Mouse (Mus musculus): ENCODE data around the gene Gp1bb. TPM values are rescaled to one million over a fixed set of nuclear protein-coding genes. Genes with fewer than 3 reads are reported as not detected.
A peak's percentile ranks its signal among the peaks of the same experiment; 100 is the strongest.

The Gp1bb gene
- polyA plus RNA-seq (2015; fragmentation: Nextera tagmentation; extraction: Ambion mirVana) = 2.0 and 2.2 TPM in 2 replicates

DNA sequence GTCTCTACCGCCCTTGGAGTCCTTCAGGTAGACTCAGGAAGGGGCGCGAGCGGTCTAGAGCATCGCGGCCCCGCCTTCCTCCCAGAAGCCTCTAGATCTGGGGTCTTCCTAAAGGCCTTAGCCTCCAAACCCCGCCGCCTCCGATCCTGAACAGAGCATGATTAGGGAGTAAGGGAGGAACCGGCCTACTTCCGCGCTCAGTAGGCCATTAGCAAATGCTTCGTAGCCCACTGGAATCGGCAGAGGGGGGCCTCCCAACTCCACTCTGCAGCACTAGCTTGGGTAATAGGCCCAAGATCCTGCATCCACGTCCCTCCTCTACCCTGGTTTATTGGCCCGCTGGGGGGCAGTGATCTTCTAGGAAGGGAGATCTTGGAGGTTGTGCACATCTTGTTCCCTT lies at the start of gene Gp1bb:
Gene Gp1bb, minus strand, starts transcription at position 385 of the 400 bp plus-strand sequence.
- WGBS = 34% methylated on average over 17 of the region's 17 CpGs
- no peaks in the 10 kb centered on the region; the same call in 1 of the 2 replicates for H3K36me3 ChIP-seq (ENCODE audit: control insufficient read depth, insufficient read depth, low read length)
- no peak within 1 kb of the TSS for H3K27ac ChIP-seq (ENCODE audit: low read length)
- peaks cover 80% of the 10 kb centered on the region for H3K27me3 ChIP-seq (ENCODE audit: control insufficient read depth, insufficient read depth, low read depth, low read length)
- peak within 1 kb of the TSS; percentile 55 for H3K4me3 ChIP-seq (ENCODE audit: low read length)
- no peak for ATAC-seq (ENCODE audit: low read depth)
- H3K9ac ChIP-seq (ENCODE audit: low read length) = no peak within 1 kb of the TSS
- H3K4me1 ChIP-seq (replicated peaks; ENCODE audit: control insufficient read depth, insufficient read depth, low read length) = peaks cover 26% of the 10 kb centered on the region
- H3K9me3 ChIP-seq (ENCODE audit: control insufficient read depth, low read length) = no peaks in the 10 kb centered on the region
- peak within 1 kb of the TSS; percentile 96 for H3K4me2 ChIP-seq (ENCODE audit: low read depth, low read length)

GRCm38 (mm10) chr16:18669914-18670313 lies 47.7 kb upstream of the Gp1bb start:
- 61% methylated on average over 6 of the region's 6 CpGs for WGBS
- H3K27ac ChIP-seq (ENCODE audit: low read length) = no peak overlapping the region

GRCm38 (mm10) chr16:18658597-18658996 lies 36.4 kb upstream of the Gp1bb start:
- WGBS = 61% methylated on average over 4 of the region's 4 CpGs
- ATAC-seq (ENCODE audit: low read depth) = no peak
- Histone ChIP-seq H3K27ac (ENCODE audit: low read length) (no peak overlapping the region), H3K9me3 (ENCODE audit: control insufficient read depth, low read length) (no peaks in the 10 kb centered on the region), H3K4me3 (ENCODE audit: low read length) (no peak overlapping the region), H3K36me3 (ENCODE audit: control insufficient read depth, insufficient read depth, low read length) (no peaks in the 10 kb centered on the region), H3K4me2 (ENCODE audit: low read depth, low read length) (no peak overlapping the region), H3K27me3 (ENCODE audit: control insufficient read depth, insufficient read depth, low read depth, low read length) (no peaks in the 10 kb centered on the region), H3K9ac (ENCODE audit: low read length) (no peak overlapping the region), H3K4me1 (replicated peaks; ENCODE audit: control insufficient read depth, insufficient read depth, low read length) (no peaks in the 10 kb centered on the region)

More at GRCm38 (mm10) chr16:18669914-18670313, 47.7 kb upstream of the Gp1bb start:
- H3K4me1 ChIP-seq (replicated peaks; ENCODE audit: control insufficient read depth, insufficient read depth, low read length) = no peaks in the 10 kb centered on the region
- H3K9me3 ChIP-seq (ENCODE audit: control insufficient read depth, low read length) = no peaks in the 10 kb centered on the region
- H3K27me3 ChIP-seq (ENCODE audit: control insufficient read depth, insufficient read depth, low read depth, low read length) = no peaks in the 10 kb centered on the region
- no peaks in the 10 kb centered on the region for H3K36me3 ChIP-seq (ENCODE audit: control insufficient read depth, insufficient read depth, low read length)
- no peak overlapping the region for H3K4me2 ChIP-seq (ENCODE audit: low read depth, low read length)
- no peak for ATAC-seq (ENCODE audit: low read depth)
- H3K4me3 ChIP-seq (ENCODE audit: low read length) = no peak overlapping the region
- no peak overlapping the region for H3K9ac ChIP-seq (ENCODE audit: low read length)

DNA sequence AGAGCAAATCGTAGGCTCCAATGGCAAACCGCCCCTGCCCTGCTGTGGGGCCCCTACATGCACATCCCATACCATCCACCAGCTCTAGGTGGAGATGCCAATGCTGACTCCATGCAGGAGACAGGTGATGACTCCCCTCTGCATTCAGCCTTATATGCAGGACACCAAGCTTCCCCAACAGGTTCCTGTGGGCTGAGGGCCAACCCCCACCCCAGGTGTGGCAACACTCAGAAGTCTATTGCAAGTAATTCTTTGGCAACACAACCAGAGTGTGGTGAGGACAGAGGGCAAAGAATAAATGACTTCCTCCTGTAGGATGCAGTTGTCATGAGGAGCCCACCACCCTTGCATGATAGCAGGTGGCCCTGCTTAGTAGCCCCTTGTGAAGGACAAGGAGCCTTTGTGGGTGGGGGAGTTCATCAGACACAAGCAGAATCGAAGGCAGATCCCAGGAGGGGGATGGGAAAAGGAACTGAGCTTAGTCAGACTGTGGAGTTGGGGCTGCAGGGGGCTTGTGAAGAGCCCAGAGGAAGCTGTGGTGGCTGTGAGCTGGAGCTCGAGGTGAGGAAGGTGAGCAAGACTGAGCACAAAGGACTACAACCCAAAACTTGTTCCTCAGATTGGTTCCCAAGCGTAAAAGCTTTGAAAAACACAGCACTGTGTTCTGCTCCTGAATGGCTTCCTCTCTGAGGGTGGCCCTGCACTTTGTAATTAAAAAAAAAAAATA lies 33.3 kb upstream of the Gp1bb start:
- Histone ChIP-seq H3K27me3 (ENCODE audit: control insufficient read depth, insufficient read depth, low read depth, low read length) (no peaks in the 10 kb centered on the region), H3K9ac (ENCODE audit: low read length) (no peak overlapping the region), H3K4me1 (replicated peaks; ENCODE audit: control insufficient read depth, insufficient read depth, low read length) (no peaks in the 10 kb centered on the region), H3K27ac (ENCODE audit: low read length) (no peak overlapping the region), H3K9me3 (ENCODE audit: control insufficient read depth, low read length) (no peaks in the 10 kb centered on the region), H3K4me2 (ENCODE audit: low read depth, low read length) (no peak overlapping the region), H3K36me3 (ENCODE audit: control insufficient read depth, insufficient read depth, low read length) (no peaks in the 10 kb centered on the region), H3K4me3 (ENCODE audit: low read length) (no peak overlapping the region)
- 67% methylated on average over 5 of the region's 5 CpGs for WGBS
- ATAC-seq (ENCODE audit: low read depth) = no peak

DNA sequence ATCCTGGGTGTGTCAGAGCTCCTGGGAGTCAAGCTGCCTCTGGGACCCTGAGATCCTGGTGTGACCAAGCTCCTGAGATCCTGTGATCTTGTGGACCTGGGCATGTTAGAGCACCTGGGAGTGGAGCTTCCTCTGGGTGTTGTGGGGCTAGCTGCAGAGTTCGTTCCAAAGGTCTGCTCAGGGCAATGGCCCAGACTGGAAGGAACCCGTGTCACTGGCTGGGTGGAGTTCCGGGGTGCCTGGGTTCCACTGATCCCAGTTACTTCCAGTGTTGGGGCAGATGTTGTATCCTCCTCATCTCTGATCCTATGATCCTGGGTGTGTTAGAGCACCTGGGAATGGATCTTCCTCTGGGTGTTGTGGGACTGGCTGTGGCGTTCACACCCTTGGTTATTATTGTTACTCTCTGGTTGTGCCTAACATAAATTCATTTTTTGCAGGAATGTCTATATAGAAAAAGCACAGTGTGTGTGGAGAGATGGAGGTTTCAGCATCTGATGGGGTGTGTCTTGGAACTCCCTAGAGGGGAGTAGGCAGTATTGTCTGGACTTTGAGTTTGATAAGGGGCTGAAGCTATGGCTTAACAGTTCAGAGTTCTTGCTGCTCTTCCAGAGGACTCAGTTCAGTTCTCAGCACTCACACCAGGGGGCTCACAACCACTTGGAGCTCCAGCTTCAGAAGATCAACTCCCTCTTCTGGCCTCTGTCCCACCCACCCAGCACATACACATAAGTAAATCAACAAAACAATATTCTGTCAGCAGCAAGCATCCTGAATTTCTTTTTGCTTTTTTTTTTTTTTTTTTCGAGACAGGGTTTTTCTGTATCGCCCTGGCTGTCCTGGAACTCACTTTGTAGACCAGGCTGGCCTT lies 31.3 kb upstream of the Gp1bb start:
- no peak overlapping the region for H3K4me3 ChIP-seq (ENCODE audit: low read length)
- ATAC-seq (ENCODE audit: low read depth) = no peak

DNA sequence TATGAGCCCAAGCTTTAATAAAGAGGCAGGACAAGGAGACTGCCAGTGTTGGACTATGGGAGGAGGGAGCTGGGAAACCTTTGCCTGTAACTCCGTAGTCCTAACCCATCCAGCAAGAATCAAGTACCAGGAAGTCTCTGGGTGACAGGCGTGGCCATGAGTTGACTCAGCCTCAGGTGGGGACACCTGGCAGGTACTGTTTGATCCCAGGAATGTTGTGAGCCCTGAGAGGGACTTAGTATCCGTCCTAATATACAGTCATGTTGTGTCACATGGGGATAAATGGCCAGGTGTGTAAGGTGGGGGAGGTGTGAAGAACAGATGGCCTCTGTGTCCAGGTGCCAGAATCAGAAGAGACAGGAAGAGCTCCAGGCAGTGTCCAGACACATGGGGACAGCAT lies 26.9 kb upstream of the Gp1bb start:
- Histone ChIP-seq H3K27ac (ENCODE audit: low read length) (no peak overlapping the region), H3K27me3 (ENCODE audit: control insufficient read depth, insufficient read depth, low read depth, low read length) (no peaks in the 10 kb centered on the region), H3K4me3 (ENCODE audit: low read length) (no peak overlapping the region), H3K9ac (ENCODE audit: low read length) (no peak overlapping the region), H3K9me3 (ENCODE audit: control insufficient read depth, low read length) (no peaks in the 10 kb centered on the region), H3K4me1 (replicated peaks; ENCODE audit: control insufficient read depth, insufficient read depth, low read length) (no peaks in the 10 kb centered on the region), H3K4me2 (ENCODE audit: low read depth, low read length) (no peak overlapping the region), H3K36me3 (ENCODE audit: control insufficient read depth, insufficient read depth, low read length) (no peaks in the 10 kb centered on the region)
- no peak for ATAC-seq (ENCODE audit: low read depth)
- 48% methylated on average over 3 of the region's 3 CpGs for WGBS

More for the DNA sequence above, 31.3 kb upstream of the Gp1bb start:
- no peaks in the 10 kb centered on the region for H3K9me3 ChIP-seq (ENCODE audit: control insufficient read depth, low read length)
- no peak overlapping the region for H3K27ac ChIP-seq (ENCODE audit: low read length)
- no peak overlapping the region for H3K4me2 ChIP-seq (ENCODE audit: low read depth, low read length)
- 90% methylated on average over 6 of the region's 6 CpGs for WGBS
- no peaks in the 10 kb centered on the region for H3K36me3 ChIP-seq (ENCODE audit: control insufficient read depth, insufficient read depth, low read length)
- H3K9ac ChIP-seq (ENCODE audit: low read length) = no peak overlapping the region
- H3K27me3 ChIP-seq (ENCODE audit: control insufficient read depth, insufficient read depth, low read depth, low read length) = no peaks in the 10 kb centered on the region
- no peaks in the 10 kb centered on the region for H3K4me1 ChIP-seq (replicated peaks; ENCODE audit: control insufficient read depth, insufficient read depth, low read length)

GRCm38 (mm10) chr16:18645329-18645728 lies 23.1 kb upstream of the Gp1bb start:
- Histone ChIP-seq H3K27ac (ENCODE audit: low read length) (no peak overlapping the region), H3K4me2 (ENCODE audit: low read depth, low read length) (no peak overlapping the region), H3K36me3 (ENCODE audit: control insufficient read depth, insufficient read depth, low read length) (no peaks in the 10 kb centered on the region), H3K9ac (ENCODE audit: low read length) (no peak overlapping the region), H3K27me3 (ENCODE audit: control insufficient read depth, insufficient read depth, low read depth, low read length) (no peaks in the 10 kb centered on the region), H3K4me1 (replicated peaks; ENCODE audit: control insufficient read depth, insufficient read depth, low read length) (no peaks in the 10 kb centered on the region), H3K9me3 (ENCODE audit: control insufficient read depth, low read length) (no peaks in the 10 kb centered on the region), H3K4me3 (ENCODE audit: low read length) (no peak overlapping the region)
- 55% methylated on average over 6 of the region's 6 CpGs for WGBS
- ATAC-seq (ENCODE audit: low read depth) = no peak

- no peak overlapping the region for H3K4me3 ChIP-seq (ENCODE audit: low read length)
- WGBS = 69% methylated on average over 4 of the region's 4 CpGs
- H3K27me3 ChIP-seq (ENCODE audit: control insufficient read depth, insufficient read depth, low read depth, low read length) = no peaks in the 10 kb centered on the region
- no peak overlapping the region for H3K27ac ChIP-seq (ENCODE audit: low read length)
- no peaks in the 10 kb centered on the region for H3K36me3 ChIP-seq (ENCODE audit: control insufficient read depth, insufficient read depth, low read length)
- H3K4me1 ChIP-seq (replicated peaks; ENCODE audit: control insufficient read depth, insufficient read depth, low read length) = no peaks in the 10 kb centered on the region
- no peak overlapping the region for H3K4me2 ChIP-seq (ENCODE audit: low read depth, low read length)
- ATAC-seq (ENCODE audit: low read depth) = no peak
- H3K9me3 ChIP-seq (ENCODE audit: control insufficient read depth, low read length) = no peaks in the 10 kb centered on the region
- no peak overlapping the region for H3K9ac ChIP-seq (ENCODE audit: low read length)
These were observed 22.3 kb upstream of the Gp1bb start for GRCm38 (mm10) chr16:18644485-18644884.

DNA sequence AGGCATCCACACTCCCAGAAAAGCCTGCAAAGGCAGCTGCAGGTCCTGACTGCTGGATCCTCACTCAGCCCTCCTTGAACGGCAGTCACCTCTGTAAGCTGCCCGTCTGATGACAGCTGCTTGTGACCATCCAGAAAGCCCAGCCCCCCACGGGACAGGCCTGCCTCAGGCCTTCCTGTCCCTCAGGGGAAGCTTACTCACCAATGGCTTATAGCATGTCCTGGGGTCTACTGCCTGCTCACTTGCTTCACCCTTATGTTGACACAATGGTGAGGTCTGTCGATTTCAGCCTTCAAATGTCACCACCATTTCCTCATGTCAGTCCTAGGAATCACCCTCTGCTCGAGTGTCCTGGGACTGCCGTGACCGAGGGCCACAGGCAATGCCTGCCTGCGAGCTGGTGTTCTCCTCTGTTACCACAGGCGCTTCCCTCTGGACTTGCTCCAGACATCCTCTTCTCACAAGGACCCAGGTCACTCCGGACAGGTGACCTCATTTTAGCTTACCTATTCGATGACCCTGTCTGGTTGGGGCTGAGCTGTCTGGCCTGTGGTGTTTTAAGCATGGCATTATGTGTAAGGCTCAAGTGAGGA lies 21.3 kb upstream of the Gp1bb start:
- WGBS = 66% methylated on average over 11 of the region's 11 CpGs
- H3K4me2 ChIP-seq (ENCODE audit: low read depth, low read length) = no peak overlapping the region
- H3K36me3 ChIP-seq (ENCODE audit: control insufficient read depth, insufficient read depth, low read length) = no peaks in the 10 kb centered on the region
- no peak overlapping the region for H3K4me3 ChIP-seq (ENCODE audit: low read length)
- H3K9me3 ChIP-seq (ENCODE audit: control insufficient read depth, low read length) = no peaks in the 10 kb centered on the region
- H3K4me1 ChIP-seq (replicated peaks; ENCODE audit: control insufficient read depth, insufficient read depth, low read length) = no peaks in the 10 kb centered on the region
- H3K27me3 ChIP-seq (ENCODE audit: control insufficient read depth, insufficient read depth, low read depth, low read length) = no peaks in the 10 kb centered on the region
- no peak overlapping the region for H3K27ac ChIP-seq (ENCODE audit: low read length)
- no peak for ATAC-seq (ENCODE audit: low read depth)
- no peak overlapping the region for H3K9ac ChIP-seq (ENCODE audit: low read length)
